Mouse (Mus musculus) intestine, embryonic 16.5 days (tissue): ENCODE data around the gene Amz1. TPM values are rescaled to one million over a fixed set of nuclear protein-coding genes. Genes with fewer than 3 reads are reported as not detected.

Source experiments
- ATAC-seq: fragments of 200-750 bp; cut with Nextera tagmentation; 2 replicates; pipeline ENCODE4 v1.8.0; 2017; ENCODE audit warnings: moderate TSS enrichment, moderate library complexity
- H3K27ac ChIP-seq: fragments of 300-500 bp; sonication (generic); 2 replicates; pipeline ENCODE4 v1.5.1; 2014; ENCODE audit warnings: mild to moderate bottlenecking, low read length
- H3K27me3 ChIP-seq: fragments of 300-500 bp; sonication (generic); replicated peaks from 2 replicates; pipeline ENCODE4 v1.6.1; 2014; ENCODE audit warnings: low read length, control low read depth, mixed read lengths; ENCODE audit not compliant: control insufficient read depth, insufficient read depth
- H3K36me3 ChIP-seq: fragments of 300-500 bp; sonication (generic); 2 replicates; pipeline ENCODE4 v1.6.1; 2014; ENCODE audit warnings: low read length, control low read depth; ENCODE audit not compliant: control insufficient read depth, insufficient read depth
- H3K4me1 ChIP-seq: fragments of 300-500 bp; sonication (generic); 2 replicates; pipeline ENCODE4 v1.6.1; 2014; ENCODE audit warnings: low read length, control low read depth, mixed read lengths; ENCODE audit not compliant: control insufficient read depth, insufficient read depth
- H3K4me2 ChIP-seq: fragments of 300-500 bp; sonication (generic); 2 replicates; pipeline ENCODE4 v1.6.1; 2014; ENCODE audit warnings: low read depth, low read length, control low read depth
- H3K4me3 ChIP-seq: fragments of 300-500 bp; sonication (generic); 2 replicates; pipeline ENCODE4 v1.5.1; 2014; ENCODE audit warnings: mild to moderate bottlenecking, low read length
- H3K9ac ChIP-seq: fragments of 300-500 bp; sonication (generic); 2 replicates; pipeline ENCODE4 v1.6.1; 2014; ENCODE audit warnings: low read depth, low read length
- H3K9me3 ChIP-seq: fragments of 300-500 bp; sonication (generic); 2 replicates; pipeline ENCODE4 v1.6.1; 2016; ENCODE audit warnings: low read length, control low read depth; ENCODE audit not compliant: control insufficient read depth
- WGBS: fragments of 180-500 bp; shearing (Covaris S2); extraction: QIAGEN DNeasy Blood & Tissue Kit; methylation state at CpG from one replicate; pipeline ENCODE4 v1.1.7; 2014; 5-methylcytosine and 5-hydroxymethylcytosine counted together
- polyA plus RNA-seq: library from polyadenylated mRNA; unstranded; fragments of >200 nt; fragmentation: Nextera tagmentation; extraction: Ambion mirVana; gene quantifications from 2 replicates; pipeline ENCODE4 v1.2.1, GENCODE M21; 2015

Amz1 gene
- polyA plus RNA-seq, 1 experiment from 2014 or later = 1.4 TPM

GRCm38 (mm10) chr5:140710315-140710714 is 13.6 kb upstream of the Amz1 start:
- H3K27ac ChIP-seq = no peak overlapping the region
- H3K9ac ChIP-seq = no peak overlapping the region
- H3K4me2 ChIP-seq = no peak overlapping the region
- no peak for ATAC-seq
- no peak overlapping the region for H3K4me3 ChIP-seq
- 92% methylated on average over 6 of the region's 6 CpGs for WGBS
- H3K4me1 ChIP-seq = peaks cover 9% of the 10 kb centered on the region
- no peaks in the 10 kb centered on the region for H3K9me3 ChIP-seq
- no peaks in the 10 kb centered on the region for H3K27me3 ChIP-seq
- H3K36me3 ChIP-seq = peaks cover 24% of the 10 kb centered on the region; the same call in 1 of the 2 replicates

GRCm38 (mm10) chr5:140711040-140711439 is 12.9 kb upstream of the Amz1 start:
- ATAC-seq = no peak
- WGBS = 84% methylated on average over 5 of the region's 5 CpGs

DNA sequence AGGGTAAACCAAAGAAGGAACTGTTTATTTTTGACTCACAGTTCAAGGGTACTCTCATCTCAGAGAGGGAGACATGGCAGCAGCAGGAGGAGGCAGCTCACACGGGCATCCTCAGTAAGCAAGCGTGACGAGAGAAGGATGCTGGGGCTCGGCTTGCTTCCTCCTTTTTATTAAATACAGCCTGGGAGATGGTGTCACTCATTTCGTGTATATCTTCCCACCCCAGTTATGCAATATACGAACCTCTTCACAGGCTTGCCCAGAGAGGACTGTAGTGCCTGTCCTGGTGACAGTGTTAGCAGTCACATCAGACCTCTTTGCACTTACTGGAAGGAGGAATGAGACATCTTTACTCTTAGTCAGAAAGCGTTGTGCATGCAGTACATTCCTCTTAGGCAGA is 3.2 kb upstream of the Amz1 start:
- WGBS = 76% methylated on average over 7 of the region's 7 CpGs
- H3K27ac ChIP-seq = no peak overlapping the region
- no peak overlapping the region for H3K9ac ChIP-seq
- no peak overlapping the region for H3K4me2 ChIP-seq
- no peak overlapping the region for H3K4me3 ChIP-seq
- H3K9me3 ChIP-seq = no peaks in the 10 kb centered on the region
- H3K27me3 ChIP-seq = no peaks in the 10 kb centered on the region
- H3K36me3 ChIP-seq = peaks cover 25% of the 10 kb centered on the region
- ATAC-seq = no peak
- H3K4me1 ChIP-seq = no peaks in the 10 kb centered on the region

More at GRCm38 (mm10) chr5:140711040-140711439, 12.9 kb upstream of the Amz1 start:
- Histone ChIP-seq H3K9ac (no peak overlapping the region), H3K36me3 (peaks cover 24% of the 10 kb centered on the region; the same call in 1 of the 2 replicates), H3K4me1 (peaks cover 1% of the 10 kb centered on the region), H3K27ac (no peak overlapping the region), H3K27me3 (no peaks in the 10 kb centered on the region), H3K4me2 (no peak overlapping the region), H3K4me3 (no peak overlapping the region), H3K9me3 (no peaks in the 10 kb centered on the region)

- Histone ChIP-seq H3K9ac (no peak overlapping the region), H3K36me3 (peaks cover 23% of the 10 kb centered on the region), H3K4me3 (no peak overlapping the region), H3K9me3 (no peaks in the 10 kb centered on the region), H3K27me3 (no peaks in the 10 kb centered on the region), H3K4me1 (no peaks in the 10 kb centered on the region), H3K4me2 (no peak overlapping the region), H3K27ac (no peak overlapping the region)
- ATAC-seq = no peak
- 67% methylated on average over 3 of the region's 3 CpGs for WGBS
These were observed 1.8 kb upstream of the Amz1 start for GRCm38 (mm10) chr5:140722121-140722520.

DNA sequence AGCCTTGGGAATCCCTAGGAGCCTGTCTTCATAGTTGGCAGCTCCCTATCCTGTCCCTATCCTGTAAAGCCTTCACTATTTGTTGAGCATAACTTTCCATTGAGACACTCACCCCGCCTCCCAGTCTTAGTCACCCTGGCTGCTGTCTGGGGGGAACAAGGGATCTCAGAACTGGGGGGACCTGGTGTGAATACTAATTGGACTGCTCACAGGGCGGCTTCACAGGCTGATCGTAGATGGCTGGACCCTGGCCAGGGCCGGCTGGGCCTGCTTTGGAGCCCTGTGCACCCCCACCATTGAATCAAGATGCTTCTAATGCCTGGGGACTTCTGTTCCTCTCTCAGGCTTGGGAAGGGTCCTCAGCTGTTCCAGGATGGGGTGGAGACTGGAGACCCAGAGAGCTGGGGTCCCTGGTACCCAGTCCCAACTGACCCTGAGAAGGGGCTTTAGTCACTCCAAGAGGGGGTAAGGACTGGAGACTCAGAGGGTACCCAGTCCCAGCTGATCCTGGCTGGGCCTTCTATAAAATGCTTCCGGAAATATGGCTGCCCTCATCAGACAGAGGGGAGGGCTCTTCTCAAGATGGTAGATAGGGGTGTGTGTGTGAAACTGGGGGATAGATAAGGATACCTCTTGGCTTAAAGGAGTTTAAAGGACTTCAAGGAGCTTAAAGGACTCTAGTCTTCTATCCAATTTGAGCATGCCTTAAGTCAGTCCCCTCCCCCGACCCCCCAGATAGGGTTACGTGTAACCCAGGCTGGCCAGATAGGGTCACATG is 2.3 kb downstream of the Amz1 start:
- H3K9me3 ChIP-seq = no peaks in the 10 kb centered on the region
- H3K4me2 ChIP-seq = no peak overlapping the region
- H3K27ac ChIP-seq = no peak overlapping the region
- no peaks in the 10 kb centered on the region for H3K27me3 ChIP-seq
- no peak overlapping the region for H3K9ac ChIP-seq
- H3K4me3 ChIP-seq = no peak overlapping the region
- WGBS = 89% methylated on average over 7 of the region's 7 CpGs
- no peaks in the 10 kb centered on the region for H3K4me1 ChIP-seq
- H3K36me3 ChIP-seq = no peaks in the 10 kb centered on the region
- no peak for ATAC-seq

DNA sequence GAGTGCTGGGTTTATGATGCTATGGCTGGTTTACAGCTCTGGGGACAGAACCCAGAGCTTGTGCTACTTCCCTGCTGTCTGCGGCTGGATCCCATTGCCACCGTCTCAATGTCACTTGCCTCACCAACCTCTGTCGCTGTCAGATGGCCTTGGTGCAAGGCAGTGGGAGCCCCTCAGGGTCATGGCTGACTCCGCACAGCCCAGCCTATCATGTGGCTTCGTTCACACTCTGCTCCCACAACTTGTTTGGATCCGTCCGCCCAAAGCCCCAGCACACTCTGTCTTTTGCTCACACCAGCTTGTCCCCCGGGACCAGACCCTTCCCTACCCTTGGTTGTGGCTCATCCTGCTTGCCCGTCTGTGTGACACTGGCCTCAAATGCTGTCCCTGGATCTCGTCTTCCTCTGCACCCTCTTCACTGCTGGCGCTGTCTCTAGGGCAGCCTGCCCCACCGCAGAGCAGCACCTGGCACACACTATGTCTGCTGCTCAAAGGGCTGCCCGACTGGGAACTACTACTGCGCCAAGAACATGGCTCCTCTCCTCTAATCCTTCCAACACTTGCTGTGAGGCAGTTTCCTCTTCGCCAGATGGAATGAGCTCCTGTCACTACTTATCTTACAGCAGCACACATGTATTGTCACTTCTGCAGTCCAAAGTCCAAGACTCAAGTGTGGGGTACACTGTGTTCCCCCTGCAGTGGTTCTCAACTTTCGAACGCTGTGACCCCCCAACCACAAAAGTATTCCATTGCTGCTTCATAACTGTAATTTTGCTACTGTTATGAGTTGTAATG is 3.2 kb downstream of the Amz1 start:
- Histone ChIP-seq H3K9me3 (no peaks in the 10 kb centered on the region), H3K27me3 (no peaks in the 10 kb centered on the region), H3K9ac (no peak overlapping the region), H3K4me3 (no peak overlapping the region), H3K27ac (no peak overlapping the region), H3K4me2 (no peak overlapping the region), H3K36me3 (no peaks in the 10 kb centered on the region), H3K4me1 (no peaks in the 10 kb centered on the region)
- no peak for ATAC-seq
- WGBS = 78% methylated on average over 17 of the region's 17 CpGs

- peaks cover 5% of the 10 kb centered on the region for H3K4me1 ChIP-seq
- ATAC-seq = no peak
- no peaks in the 10 kb centered on the region for H3K36me3 ChIP-seq
- 84% methylated on average over 11 of the region's 11 CpGs for WGBS
- no peak overlapping the region for H3K4me3 ChIP-seq
- no peak overlapping the region for H3K4me2 ChIP-seq
- H3K9ac ChIP-seq = no peak overlapping the region
- no peak overlapping the region for H3K27ac ChIP-seq
- H3K27me3 ChIP-seq = peaks cover 5% of the 10 kb centered on the region; the same call in 1 of the 2 replicates
- H3K9me3 ChIP-seq = no peaks in the 10 kb centered on the region
These were observed 7.3 kb downstream of the Amz1 start for GRCm38 (mm10) chr5:140731040-140731797.

DNA sequence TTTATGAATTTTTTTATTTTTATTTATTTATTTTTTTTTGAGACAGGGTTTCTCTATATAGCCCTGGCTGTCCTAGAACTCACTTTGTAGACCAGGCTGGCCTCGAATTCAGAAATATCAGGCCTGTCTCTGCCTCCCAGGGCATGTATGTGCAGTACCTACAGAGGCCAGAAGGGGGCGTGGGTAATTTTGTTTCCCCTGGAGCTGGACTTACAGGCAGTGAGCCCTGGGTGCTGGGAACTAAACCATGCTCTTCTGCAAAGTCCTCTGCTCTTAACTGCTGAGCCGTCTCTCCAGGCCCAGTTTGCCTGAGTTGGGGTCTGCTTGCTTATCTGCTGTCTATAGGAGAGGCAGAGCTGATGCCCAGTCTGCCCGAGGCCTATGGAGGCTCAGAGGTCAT is 8.3 kb downstream of the Amz1 start:
- 66% methylated on average over 4 of the region's 4 CpGs for WGBS
- Histone ChIP-seq H3K4me3 (no peak overlapping the region), H3K36me3 (no peaks in the 10 kb centered on the region), H3K27me3 (peaks cover 9% of the 10 kb centered on the region; the same call in 1 of the 2 replicates), H3K4me1 (peaks cover 5% of the 10 kb centered on the region), H3K27ac (no peak overlapping the region), H3K4me2 (no peak overlapping the region), H3K9me3 (no peaks in the 10 kb centered on the region), H3K9ac (no peak overlapping the region)
- no peak for ATAC-seq

DNA sequence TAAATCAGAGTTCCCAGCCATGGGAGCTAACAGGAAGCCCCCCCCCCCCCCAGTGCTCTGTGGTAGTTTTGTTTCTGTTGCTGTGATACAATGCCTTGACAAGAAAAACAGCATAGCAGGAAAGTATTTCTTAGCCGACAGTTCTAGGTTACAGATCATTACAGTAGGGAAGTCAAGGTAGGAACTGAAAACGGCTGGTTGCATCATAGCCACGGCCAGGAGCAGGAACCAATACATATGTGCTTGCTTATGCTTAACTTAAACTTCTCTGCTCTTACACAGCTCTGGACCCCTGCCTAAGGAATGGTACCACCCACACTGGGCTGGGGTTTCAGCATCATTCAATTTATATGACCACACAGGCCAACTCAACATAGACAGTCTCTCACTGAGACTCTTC is 9.4 kb downstream of the Amz1 start:
- no peak for ATAC-seq
- peaks cover 5% of the 10 kb centered on the region for H3K4me1 ChIP-seq
- no peak overlapping the region for H3K9ac ChIP-seq
- H3K4me3 ChIP-seq = no peak overlapping the region
- no peaks in the 10 kb centered on the region for H3K36me3 ChIP-seq
- peaks cover 9% of the 10 kb centered on the region; the same call in 1 of the 2 replicates for H3K27me3 ChIP-seq
- 73% methylated on average over 3 of the region's 3 CpGs for WGBS
- H3K27ac ChIP-seq = 0 out of 2 replicates have a peak overlapping the region, but pooled peaks have one; percentile 5
- no peak overlapping the region for H3K4me2 ChIP-seq
- H3K9me3 ChIP-seq = no peaks in the 10 kb centered on the region
